Mouse (Mus musculus) adrenal gland, postnatal 14 days (tissue): ENCODE data around the gene 1700016D06Rik. TPM values are rescaled to one million over a fixed set of nuclear protein-coding genes. Genes with fewer than 3 reads are reported as not detected.

ENCODE experiments used
- DNase-seq: peaks from one replicate; pipeline ENCODE4 v3.0.0; 2021; ENCODE audit warnings: mixed read lengths
- long read RNA-seq, 2 experiments: library from polyadenylated mRNA; stranded (forward); transcript quantifications; one replicate each; pipeline ENCODE4 v2.0.0; 2021
- total RNA-seq: library from RNA; stranded (reverse); gene quantifications from 2 replicates; pipeline ENCODE4 v1.2.3, GENCODE M21; 2021

Gene 1700016D06Rik
- not detected in 2 replicates for total RNA-seq
- long read RNA-seq, experiment 1: 0 reads
- long read RNA-seq, experiment 2: 0 reads

DNA sequence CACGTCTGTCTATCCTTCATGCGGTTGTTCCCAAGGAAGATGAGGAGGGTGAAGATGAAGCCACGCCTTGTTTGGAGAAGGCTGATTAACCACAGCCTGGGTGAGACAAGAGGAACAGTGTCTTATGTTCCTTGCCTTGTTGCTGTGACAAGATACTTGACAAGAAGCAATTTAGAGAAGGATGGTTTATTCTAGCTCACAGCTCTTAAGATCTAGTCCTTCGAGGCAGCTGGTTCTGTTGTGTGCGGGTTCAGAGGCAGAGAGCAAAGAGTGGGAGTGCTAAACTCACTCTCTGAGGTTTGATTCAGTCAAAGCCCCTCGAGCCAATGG, at the start of gene 1700016D06Rik:
Gene 1700016D06Rik (minus strand): TSS at position 31 of the 330 bp plus-strand sequence.
- DNase-seq: no peak

DNA sequence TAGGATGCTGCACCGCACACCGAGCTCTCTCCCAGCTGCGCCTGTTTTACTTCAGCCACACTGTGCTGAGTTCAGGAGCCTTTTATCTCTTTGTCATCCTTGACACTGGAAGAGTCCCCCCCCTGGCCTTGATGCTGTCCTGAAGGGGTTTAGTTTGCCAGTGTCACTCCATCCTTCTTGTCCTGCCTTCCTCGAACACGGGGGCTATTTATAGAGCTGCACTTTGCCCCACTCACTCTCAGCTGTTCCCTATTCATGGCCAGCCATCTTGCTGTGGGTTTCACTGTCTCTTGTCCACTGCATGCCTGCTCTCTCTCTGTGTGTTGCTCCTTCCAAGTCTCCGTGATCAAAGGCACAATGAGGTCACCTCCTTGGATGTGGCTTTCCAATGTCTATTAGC, 48.6 kb upstream of the 1700016D06Rik start:
- no peak for DNase-seq

DNA sequence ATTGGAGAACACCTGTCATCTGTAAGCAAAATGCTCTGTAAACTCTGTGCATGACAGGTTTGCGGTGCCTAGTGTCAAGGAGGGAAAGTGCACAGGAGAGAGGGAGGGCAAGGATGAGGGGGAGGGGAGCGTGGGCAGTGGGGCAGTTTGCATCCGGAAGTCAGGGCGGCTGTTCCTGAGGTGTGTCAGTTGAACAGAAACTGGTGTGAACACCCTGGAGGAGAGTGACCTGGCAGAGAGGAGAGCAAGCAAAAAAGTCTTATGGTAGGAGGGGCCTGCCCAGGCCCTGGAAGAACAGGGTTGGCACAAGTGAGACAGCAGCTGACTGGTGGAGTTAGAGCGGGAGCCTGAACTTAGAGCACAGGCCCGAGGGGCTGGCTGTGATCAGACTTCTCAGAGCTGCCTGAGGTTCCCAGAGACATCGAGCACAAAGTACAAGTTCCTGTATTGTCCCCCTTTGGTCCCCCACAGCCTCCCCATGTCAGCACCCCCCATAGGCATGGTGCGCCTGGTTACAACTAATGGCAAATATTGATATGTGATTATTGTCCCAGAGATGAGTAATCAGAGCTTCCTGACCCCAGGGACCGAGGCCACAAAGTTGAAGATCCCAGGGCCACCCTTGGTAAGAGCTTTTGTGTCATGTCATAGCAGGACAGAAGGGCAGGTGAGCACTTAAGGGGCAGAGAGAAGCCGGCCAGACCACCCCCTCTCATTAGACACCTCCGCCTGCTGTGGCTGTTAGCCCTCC, 46.2 kb upstream of the 1700016D06Rik start:
- no peak for DNase-seq

DNA sequence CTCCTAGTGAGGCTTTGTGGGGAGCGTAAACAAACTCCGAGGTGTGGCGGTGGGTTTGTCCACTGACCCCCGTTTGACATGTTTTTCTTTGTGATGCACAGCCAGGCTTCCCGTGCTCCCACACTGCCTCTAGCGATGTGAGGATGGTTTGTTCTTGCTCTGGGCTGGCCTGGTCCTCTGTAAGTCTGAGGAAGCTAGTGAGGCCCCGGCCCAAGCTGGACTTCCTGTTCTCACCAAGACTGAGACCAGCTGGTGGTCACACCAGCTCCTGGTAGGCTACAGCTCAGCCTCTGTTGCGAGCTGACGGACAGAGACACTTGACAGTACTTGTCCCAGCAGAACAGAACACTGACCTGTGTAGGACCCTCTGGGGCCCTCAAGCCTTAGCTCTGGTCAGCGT, 42.7 kb upstream of the 1700016D06Rik start:
- DNase-seq: no peak

DNA sequence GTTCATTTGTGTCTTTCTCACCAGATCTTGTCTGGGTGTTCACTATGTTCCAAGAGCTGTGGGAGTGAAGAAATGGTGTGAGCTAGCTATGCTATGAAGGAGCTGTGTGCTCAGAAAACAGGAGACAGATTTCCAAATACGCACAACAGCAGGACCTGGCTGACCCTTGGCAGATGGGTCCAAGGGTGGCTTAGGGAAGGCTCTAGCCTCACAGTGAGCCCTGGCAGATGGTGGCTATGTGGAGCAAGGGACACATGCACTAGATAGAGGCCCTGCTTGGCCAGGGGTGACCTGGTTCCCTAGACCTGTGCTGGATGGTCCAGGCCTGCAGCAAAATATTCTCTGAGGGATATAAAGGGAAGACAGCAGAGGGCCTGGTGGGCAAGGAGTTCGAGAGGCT, 40.0 kb upstream of the 1700016D06Rik start:
- no peak for DNase-seq

DNA sequence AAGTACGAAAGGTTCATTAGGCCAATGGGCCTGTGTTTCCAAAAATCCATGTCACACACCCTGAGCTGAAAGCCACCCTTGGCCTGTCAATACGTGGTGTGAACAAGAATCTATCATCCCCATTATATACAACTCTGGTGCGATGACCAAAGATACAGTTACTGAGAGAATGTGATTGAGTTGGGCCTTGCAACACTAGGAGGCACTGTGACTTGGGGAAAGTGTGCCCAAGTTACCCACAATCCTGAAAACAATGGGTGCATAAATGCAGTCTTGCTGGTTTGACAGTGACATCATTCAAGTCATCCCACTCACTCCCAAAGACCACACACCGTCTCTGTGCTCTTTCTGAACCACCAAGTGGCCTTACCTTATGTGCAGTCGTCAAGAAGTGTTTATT, 38.2 kb upstream of the 1700016D06Rik start:
- DNase-seq: no peak

DNA sequence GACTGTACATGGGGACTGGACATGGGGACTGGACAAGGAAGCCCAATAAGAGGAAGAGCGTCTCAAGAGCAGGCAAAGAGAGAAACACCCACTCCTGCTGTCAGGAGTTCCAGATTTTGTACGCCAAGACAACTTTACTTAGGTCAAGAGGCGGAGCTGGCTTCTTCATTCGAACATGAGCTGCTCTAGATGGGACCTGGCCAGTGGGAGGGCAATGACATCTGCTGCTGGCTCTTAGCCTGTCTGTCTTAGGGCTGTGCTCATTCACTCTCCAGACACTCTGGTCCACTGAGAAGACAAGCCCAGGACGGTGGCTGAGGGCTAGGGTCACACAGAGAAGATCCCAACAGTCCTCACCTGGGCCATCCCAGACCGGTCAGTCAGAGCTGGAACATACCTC, 36.2 kb upstream of the 1700016D06Rik start:
- no peak for DNase-seq

DNA sequence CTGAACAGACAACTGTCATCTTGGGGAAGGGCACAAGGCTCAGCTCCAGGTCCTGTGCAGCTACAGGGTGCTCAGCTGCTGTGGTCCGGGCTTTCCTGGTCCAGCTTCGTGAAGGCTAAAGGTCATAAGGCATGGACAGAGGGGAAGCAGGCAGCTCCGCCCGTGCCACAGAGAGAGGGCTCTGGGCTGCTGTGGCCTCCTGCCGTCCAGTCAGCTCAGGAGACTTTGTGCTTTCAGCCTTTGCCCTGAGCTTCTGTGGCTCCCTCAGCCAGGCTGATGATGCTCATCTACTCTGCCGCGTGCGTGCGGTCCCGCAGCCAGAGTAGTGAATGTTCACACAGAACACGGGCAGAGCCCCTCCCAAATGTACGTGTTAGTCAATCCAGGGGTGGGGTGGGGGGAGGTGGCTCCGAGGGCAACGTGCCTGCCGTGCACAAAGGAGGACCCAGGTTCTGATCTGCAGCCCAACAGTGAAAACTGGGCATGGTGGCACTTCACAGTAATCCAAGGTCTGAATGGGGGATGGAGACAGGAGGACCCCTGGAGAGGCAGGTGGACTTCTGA, 34.9 kb upstream of the 1700016D06Rik start:
- no peak for DNase-seq

DNA sequence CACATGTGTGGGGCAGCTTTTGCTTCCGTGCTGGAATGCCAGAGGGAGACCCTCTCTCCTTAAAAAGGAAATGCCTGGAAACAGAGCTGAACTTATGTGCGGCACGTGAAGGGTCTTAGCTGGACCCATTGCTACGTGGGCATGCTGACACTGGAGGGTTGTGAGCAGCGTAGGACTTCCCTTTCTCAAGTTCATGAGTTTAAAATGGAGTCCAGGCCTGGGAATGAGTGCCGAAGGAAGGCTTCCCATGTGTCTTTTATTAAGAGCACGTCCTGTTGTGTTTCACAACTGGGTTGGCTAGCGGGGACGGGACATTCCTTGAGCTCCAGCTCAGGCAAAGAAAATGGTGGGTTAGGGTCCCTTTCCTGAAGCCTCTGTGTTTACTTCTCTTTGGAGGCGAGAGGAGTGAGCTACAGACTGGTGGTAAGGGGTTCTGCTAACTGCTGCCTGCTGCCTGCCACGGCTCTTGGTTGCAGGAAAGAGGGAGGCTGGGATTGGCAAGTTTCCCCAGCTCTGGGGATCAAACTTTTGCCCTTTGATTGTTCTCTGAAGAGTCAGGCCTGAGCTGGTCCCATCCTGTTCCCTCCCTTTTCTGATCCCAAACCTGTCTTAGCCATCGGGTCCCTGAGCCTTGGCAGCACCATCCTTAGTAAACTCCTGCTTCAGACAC, 29.5 kb upstream of the 1700016D06Rik start:
- no peak for DNase-seq

DNA sequence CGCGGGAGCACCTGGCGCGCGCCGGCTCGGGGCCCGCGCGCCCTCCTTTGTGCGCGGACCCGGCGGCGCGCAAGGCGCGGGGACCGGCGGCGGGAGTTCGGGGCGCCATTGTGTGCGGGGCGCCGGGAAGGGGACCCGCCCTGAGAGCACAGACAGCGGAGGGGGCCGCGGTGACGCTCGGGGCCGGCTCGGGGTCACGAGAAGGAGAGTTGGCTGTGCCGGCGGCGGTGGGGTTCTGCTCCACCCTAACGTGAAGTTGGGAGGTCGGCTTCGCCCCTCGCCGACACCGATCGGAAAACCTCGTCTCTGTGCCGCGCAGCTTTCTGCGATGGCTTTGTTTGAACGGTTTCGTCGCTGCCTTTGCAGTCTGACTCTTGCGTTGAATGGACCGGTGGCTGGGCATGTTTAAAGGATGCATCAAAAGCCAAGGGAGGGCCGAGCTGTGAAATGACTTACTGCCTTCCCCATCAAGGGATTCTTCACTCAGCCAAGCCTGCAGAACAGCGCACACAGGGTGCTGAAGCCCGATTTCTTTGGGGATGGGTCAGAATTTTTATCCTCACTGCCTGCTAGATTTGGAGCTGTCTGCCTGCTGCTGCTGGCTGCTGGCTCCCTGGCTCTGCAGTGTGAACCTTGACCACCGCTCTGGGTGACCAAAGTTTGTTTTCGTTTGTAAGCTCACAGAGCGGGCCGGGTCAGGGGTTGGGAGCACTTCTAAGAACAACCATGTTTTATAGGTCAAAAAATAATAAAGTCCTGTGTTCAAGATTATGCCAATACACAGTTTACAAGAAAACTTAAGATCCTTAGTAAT, 27.8 kb upstream of the 1700016D06Rik start:
- DNase-seq: peak; percentile 30

DNA sequence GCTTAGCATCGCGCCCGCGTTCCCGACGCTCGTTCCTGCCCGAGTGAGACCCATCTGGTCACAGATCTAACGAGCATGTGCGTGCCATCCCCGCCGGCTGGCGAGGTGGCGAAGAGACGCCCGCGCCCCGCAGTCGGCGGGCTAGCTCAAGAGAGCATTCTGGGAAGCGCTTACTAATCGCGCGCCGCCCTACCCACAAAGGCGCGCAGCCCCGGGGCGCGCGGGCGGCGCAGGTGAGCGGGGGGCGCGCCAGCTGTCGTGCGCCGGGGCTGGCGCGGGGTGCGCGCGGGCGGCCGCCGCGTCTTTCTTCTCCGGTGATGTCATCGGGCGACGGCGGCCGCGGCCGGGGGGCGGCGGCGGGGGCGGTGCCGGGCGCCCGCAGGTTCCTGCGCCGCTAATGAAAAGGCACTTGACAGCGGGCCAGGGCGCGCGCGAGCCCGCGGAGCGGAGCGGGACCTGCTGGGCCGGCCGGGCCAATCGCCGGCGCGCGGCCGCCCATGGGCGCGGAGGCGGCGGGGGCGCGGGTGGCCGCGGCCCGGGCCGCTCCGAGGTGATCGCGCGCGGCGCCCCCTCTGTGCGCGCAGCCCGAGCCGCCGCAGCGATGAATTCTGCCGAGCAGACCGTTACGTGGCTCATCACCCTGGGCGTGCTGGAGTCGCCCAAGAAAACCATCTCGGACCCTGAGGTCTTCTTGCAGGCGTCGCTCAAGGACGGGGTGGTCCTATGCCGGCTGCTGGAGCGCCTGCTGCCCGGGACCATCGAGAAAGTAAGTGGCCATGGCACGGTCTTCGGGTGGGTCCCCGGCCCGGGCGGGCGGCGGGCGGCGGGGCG, 27.0 kb upstream of the 1700016D06Rik start, which contains the start of gene Arhgef7:
Gene Arhgef7 (plus strand): TSS at position 71 of the 831 bp plus-strand sequence.
- peak; percentile 61 for DNase-seq

DNA sequence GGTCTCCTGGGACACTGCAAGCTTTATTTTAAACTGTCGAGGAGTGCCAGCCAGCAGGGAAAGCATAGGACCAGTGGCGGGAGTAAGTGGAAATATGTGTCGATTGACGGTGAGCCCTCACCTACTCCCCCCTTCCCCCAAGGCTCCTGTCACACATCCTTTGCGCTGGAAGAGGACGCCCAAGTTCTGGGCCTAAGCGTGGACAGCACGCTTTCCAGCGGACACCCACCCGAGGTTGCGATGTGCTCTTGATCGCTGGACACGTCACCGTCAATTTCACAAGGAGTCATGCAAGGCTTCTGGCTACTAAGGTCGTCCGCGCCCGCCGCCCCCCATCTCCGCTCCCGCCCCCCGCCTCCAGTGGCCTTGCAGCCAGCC, 26.4 kb upstream of the 1700016D06Rik start:
- DNase-seq: no peak

DNA sequence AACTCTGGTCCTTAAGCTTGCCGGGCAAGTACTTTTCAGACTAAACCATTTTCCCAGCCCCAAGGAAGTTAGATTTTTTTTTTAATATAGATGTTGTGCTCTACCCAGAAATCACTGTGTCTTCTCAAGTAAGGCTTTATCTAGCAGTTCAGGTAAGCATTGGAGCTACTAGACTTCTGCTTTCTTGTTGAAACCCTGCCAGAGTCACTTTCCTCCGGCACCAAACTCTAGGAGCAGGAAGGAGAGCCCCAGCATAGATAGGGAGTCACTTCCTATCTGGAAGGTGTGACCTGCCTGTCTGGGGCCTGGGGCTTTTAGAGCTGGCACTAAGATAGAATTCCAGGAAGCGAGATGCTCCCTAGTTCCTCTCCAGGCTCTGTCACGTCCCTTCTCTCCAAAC, 16.3 kb upstream of the 1700016D06Rik start:
- DNase-seq: no peak

DNA sequence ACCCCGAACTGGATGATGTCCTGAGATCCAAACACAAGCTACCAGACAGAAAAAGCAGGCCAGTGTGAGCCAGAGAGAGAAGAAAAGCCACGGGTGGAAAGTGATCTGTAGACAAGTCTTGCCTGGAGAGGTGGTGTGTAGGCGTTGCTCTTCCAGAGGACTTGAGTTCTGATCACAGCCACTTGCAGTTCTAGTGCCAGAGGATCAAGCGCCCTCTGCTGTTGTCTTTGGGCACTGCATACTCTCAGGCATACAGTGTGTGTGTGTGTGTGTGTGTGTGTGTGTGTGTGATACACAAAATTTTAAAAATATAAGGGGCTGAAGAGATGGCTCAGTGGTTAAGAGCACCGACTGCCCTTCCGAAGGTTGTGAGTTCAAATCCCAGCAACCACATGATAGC, 11.4 kb upstream of the 1700016D06Rik start:
- peak; percentile 34 for DNase-seq

DNA sequence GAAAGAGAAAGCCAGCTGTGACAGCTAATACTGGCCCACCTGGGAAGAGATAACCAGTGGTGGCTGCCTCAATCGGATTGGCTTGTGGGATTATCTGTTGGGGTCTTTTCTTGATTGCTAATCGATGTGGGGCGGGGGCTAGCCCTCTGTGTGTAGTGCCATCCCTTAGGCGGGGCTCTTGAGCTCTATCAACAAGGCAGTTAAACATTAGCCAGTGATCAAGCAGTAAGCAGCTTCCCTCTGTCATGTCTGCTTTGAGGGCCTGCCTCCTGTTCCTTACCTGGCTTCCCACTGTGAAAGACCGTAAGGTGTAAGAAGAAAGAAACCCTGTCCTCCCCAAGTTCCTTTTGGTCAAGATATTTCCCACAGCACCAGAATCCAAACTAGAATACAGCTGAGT, 9.6 kb upstream of the 1700016D06Rik start:
- no peak for DNase-seq

DNA sequence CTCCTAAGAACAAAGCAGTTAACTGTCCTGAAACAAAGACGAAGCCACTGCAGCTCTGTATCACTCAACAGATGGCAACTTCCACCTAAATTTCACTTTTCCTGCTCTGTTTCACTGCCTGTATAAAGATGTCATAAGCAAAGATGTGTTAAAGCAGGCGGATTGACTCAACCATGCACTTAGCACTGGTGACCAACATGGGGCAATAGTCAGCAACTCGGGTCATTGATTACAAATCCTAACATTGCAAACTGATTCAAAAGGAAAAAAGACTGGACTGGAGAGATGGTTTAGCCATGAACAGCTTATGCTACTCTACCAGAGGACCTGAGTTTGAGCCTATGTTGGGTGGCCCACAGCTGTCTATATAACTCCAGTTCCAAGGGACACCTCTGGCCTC, 8.7 kb upstream of the 1700016D06Rik start:
- DNase-seq: no peak

DNA sequence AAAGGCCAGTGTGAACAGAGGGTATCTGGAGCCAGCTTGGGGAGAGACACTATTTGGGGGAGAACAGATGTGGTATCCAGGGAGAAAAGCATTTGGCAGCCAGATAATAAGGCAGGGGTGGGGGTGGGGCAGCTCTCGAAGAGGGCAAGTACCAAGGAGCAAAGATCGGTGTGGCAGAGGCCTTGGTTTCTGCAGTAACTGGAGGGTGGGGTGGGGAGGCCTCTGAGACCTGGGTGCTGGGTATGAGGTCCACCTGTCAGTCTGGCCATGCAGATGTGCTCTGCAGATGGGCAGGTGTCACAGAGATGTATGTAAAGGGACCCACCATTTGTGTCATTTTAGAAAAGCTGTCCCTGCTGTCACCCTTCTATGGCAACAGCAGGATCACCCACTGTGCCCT, 8.0 kb upstream of the 1700016D06Rik start:
- no peak for DNase-seq

DNA sequence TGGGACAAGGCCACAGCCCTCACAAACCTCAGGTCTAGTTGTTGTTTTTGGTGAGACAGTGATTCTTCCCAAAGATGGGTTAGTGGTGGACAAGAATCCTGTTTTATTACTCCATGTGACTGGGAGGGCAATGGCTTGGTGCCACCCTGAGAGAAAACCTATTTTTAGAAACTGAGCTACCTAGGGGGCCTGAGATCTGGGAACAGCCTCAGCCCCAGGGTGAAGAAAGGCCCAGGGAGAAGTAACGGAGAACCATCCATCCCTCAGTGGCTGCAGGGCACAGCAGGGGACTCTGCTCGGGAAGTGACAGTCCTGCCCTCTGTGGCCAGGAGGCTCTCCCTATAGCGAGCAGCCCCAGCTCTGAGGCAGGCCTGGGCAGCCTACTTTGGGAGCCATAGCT, 6.8 kb upstream of the 1700016D06Rik start:
- DNase-seq: no peak

DNA sequence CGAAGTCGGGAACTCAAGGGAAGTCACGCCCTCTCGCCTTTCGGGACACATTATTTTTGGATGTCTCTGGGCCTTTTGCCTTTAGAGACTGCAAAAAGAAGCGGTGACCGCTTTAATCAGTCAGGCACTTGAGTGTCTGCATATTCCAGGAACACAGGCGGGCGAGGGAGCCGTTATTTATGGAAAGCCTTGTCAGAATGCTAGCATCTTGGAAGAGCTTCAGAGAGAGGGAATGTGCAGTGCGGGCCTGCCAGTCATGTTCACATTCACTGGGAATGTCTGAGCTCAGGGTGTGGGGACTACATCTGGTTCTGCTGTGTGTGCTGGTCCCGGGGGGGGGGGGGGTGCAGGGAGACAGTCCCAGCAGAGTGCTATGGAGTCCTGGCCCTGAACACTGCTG, 5.0 kb upstream of the 1700016D06Rik start:
- DNase-seq: peak; percentile 56

DNA sequence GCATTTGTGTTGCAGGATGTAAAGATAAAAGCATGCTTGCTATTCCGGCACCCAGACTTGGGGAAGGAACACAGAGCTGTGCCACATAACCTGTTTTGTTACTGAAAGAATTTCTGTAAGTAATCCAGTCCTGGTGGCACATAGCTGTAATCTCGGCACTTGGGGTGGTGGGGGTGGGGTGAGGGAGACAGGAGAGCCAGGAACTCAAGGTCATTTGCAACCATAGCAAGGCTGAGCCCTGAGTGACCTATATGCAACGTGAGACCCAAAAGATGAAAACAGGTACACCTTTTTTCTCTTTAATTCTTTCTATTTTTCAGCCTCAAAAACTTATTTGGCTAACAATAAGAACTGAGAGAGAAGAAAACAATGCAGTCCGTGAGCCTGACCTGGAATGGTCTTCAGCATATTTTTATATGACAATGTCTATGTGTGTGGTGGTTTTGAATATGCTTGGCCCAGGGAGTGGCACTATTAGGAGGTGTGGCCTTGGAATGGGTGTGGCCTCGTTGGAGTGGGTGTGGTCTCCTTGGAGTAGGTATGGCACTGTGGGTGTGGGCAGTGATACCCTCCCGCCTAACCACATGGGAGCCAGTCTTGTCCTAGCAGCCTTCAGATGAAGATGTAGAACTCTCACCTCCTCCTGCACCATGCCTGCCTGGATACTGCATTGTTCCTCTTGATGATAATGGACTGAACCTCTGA, 4.0 kb upstream of the 1700016D06Rik start:
- DNase-seq: no peak

DNA sequence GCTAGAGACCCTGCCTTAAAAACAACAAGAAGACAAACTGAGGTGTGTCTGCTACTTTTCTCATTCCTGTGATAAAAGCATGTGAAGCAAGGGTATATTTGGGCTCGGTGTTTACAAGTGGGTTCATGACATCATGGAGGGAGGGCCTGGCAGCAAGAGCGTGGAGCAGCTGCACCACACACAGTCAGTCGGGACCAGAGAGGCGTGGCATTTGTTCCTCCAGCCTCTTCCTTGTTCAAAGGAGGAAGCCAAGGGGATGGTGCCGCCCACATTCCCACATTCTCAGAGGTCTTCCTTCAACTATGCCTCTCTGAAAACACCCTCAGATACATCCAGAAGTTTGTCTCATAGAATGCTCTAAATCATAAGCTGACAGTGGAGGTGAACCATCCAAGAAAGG, 2.9 kb upstream of the 1700016D06Rik start:
- no peak for DNase-seq
